In genomic region chr6:101212086-101212485, GRCm38 (mm10) we compare ENCODE assay signal across 15 mouse cellular contexts.
"Had no signal": no experiment of that assay in that cellular context is flagged by ENCODE, and none has a peak within 500 bp of the region (broad histone marks: within the 10 kb centered on the region; RNA-seq: fewer than 3 reads in every experiment).

No protein-coding gene starts in this region.

- H3K9ac ChIP-seq: limb, embryonic 12.5 days; liver, embryonic 13.5 days; liver, postnatal 0 days; lung, embryonic 15.5 days had no signal

- ATAC-seq: liver, postnatal 0 days had no signal

- H3K36me3 ChIP-seq: limb, embryonic 12.5 days; liver, embryonic 13.5 days; lung, embryonic 15.5 days had no signal

- H3K27me3 ChIP-seq: limb, embryonic 12.5 days; liver, embryonic 13.5 days; lung, embryonic 15.5 days; megakaryocyte, embryonic 14.5 days had no signal

- H3K4me3 ChIP-seq: limb, embryonic 12.5 days; liver, embryonic 13.5 days; lung, embryonic 15.5 days; megakaryocyte, embryonic 14.5 days; myocyte had no signal

- H3K9me3 ChIP-seq: limb, embryonic 12.5 days; liver, embryonic 13.5 days; lung, embryonic 15.5 days had no signal

- H3K27ac ChIP-seq: kidney, postnatal 0 days; limb, embryonic 12.5 days; liver, embryonic 13.5 days; lung, embryonic 15.5 days; macrophage had no signal

- H3K4me1 ChIP-seq: liver, embryonic 13.5 days; megakaryocyte, embryonic 14.5 days had no signal

- DNase-seq: kidney, postnatal 36 days; liver; liver, embryonic 13.5 days; liver, postnatal 0 days; lung, postnatal 14 days; retina, postnatal 1 day; spleen, adult 18-20 months; thymus, adult 18-20 months; thymus, postnatal 14 days had no signal

- H3K4me2 ChIP-seq: limb, embryonic 12.5 days; liver, embryonic 13.5 days; lung, embryonic 15.5 days had no signal
